Mouse (Mus musculus): ENCODE results near the gene Ccdc183.

The Ccdc183 gene

DNA sequence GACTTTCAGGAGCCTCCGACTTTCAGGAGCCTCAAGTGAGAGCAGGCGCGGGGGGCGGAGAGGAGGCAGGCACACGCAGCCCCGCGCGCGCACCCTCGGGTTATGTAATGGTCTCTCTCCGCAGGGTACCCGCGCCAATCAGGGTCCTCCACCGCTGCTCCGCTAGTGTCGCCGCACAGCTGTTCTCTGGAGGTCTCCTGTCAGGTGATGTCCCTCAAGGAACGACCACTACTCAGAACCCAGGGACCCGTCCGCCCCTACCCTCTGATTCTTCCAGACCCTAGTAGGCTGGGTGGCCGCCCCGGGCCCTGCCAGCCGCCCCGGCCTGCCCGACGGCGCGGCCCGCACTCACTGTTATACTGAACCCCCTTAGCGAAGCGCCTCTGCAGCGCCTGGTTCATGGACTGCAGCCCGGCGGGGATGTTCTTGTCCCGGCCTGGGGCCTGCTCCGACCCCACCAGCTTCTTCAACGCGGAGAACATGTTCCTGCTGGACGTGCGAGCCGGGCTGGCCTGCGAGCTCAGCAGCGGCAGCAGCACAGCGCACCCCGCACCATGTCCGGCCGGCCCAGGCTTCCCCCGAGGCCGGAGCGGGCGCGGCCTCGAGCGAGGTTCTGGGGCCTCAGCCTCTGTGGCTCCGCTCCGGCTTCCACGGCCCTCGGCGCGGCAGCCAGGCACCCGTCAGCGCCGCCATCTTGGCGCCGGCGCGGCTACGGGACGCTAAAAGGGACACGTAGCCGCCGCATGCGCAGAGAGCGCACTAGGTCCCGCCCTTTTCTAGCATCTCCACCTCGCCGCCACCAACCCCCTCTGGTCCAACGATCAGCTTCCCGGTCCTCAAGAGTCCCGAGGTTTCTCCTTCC is 9.5 kb downstream of the Ccdc183 start, which contains the start of gene Rabl6:
Gene Rabl6 (minus strand): TSS at position 761 of the 862 bp plus-strand sequence.
- DNase-seq (ENCODE audit: low spot score), result peak; percentile 87

- no peak for DNase-seq (ENCODE audit: low spot score)
These were observed 15.0 kb downstream of the Ccdc183 start for GRCm38 (mm10) chr2:25602526-25602925.

DNA sequence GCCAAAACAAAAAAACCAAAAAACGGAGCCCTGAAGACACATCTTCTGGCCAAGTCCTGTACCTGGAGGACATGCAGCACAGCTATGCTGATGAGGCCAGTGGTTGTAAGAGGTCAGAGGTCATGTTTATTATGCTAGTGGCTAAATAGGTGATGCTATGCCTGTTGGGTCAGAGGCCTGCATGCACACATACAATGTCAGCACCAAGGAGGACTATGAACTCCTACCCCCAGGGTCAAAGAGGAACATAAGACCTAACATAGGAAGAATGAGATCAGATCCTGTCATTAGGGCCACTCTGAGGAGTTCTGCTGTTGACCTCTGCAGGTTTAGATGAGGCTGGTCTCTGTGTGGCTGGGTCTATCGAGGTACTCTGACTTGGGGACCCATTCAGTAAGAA is 17.4 kb downstream of the Ccdc183 start:
- no peak for DNase-seq (ENCODE audit: low spot score)

GRCm38 (mm10) chr2:25598749-25599148 is 18.7 kb downstream of the Ccdc183 start:
- no peak for DNase-seq (ENCODE audit: low spot score)

DNA sequence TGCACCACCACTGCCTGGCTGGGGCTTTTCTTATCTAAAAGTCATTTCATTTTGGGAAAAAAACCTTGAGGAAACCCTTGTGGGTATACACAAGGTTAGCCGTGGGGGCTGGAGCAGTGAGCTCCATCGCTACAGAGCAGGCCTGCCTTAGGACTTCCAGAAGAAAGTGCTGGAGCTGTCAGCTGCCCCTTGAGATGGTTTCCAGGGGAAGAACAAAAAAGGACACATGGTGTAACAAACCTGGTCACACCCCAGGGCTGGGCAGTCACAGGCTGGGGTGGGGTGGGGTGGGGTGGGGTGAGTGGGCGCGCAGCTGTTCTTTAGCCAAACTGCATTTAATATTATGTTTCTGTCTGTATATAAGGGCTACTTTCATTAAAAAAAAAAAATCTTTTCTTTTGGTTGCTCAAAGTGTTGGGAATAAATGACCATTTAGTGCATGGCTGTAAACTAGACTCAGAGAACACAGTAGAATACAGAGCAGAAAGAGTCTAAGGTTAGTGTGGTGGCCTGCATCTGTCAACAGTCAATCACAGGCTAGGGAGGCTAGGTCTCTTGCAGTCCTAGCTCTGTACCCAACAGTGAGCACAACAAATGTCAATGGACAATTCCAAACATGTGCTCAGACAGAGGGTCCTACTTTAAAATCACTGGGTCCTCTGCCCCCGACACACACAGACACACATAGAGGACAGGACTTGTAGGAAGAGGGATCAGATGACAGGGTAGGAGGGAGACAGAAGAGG is 20.5 kb downstream of the Ccdc183 start:
- no peak for DNase-seq (ENCODE audit: low spot score)

GRCm38 (mm10) chr2:25591863-25592262 is 25.6 kb downstream of the Ccdc183 start:
- DNase-seq (ENCODE audit: low spot score), result peak; percentile 32

- DNase-seq (ENCODE audit: low spot score), result no peak
These were observed 29.1 kb downstream of the Ccdc183 start for GRCm38 (mm10) chr2:25588227-25588907.

GRCm38 (mm10) chr2:25587290-25587689 is 30.2 kb downstream of the Ccdc183 start:
- no peak for DNase-seq (ENCODE audit: low spot score)

- no peak for DNase-seq (ENCODE audit: low spot score)
These were observed 31.9 kb downstream of the Ccdc183 start for GRCm38 (mm10) chr2:25585601-25586000.

DNA sequence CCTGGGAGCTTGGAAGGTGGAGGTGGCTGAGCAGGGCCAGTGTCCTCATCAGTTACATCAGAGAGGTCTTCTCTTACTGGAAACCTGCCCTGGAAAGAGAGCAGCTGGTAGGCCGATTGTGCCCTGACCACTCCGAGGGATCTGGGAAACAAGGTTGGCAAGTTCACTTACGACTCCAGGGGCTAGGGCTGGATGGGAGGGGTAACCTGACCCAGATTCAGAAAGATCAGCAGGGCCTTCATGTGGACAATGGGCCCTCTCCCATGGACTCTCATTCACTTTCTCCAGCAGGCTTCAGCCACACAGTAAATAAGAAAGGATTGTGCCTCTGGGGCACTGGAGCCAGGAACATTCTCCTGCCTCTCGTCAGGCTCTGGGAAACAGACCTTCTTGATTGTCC is 32.6 kb downstream of the Ccdc183 start:
- DNase-seq (ENCODE audit: low spot score), result no peak

DNA sequence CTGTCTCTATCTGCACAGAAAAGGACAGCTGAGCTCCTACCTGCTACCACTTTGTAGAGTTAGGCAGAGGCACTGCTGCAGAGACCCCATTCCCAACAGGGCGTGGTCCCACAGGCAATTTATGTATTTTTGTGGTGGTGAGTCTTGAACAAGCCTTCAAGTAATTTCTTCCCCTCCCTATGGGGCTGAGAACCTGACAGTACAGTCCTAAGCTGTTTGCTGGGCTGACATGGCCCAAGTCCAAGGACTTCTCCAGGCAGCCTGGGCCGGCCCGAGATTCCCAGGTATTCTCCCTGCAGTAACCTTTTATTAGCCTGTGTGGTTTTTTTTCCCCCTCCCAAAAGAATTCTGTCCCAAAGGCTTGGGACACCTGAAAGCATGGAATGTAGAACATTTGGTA is 33.3 kb downstream of the Ccdc183 start:
- no peak for DNase-seq (ENCODE audit: low spot score)

DNA sequence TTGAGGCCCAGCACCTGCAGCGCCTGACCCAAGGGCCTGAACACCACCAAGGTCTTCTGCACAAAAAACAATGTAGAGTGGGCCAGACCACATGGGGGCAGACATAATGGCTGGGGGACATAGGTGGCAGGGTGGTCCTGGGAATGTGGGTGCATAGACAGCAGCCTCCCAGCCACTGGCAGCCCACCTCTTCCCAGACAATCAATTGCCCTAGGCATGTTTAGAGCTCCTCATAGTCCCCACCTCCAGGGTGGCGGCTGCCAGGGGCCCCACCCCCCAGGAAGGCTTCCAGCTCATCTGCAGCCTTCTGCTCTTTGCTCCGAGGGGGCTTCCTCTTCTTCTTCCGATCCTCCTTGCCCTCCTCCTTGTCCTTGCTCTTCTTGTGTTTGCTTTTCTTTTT is 33.9 kb downstream of the Ccdc183 start:
- no peak for DNase-seq (ENCODE audit: low spot score)

DNA sequence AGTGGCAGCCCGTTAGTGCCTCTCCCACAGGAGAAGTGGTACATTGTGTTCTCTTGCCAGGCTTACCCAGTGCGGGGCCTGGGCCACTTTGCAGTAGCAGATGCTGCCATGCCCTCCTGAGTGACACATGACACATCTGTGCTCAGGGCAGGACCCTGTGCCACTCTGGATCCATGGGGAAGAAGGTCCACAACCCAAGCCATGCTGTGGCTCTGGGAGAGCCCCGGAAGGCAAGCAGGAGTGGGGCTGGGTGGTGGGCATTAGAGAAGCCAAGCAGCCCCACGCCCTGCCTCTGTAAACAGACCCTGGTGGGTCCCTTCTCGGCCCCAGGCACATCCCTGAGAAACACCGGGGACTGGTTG is 34.4 kb downstream of the Ccdc183 start:
- DNase-seq (ENCODE audit: low spot score), result no peak

- DNase-seq (ENCODE audit: low spot score), result no peak
These were observed 34.9 kb downstream of the Ccdc183 start for GRCm38 (mm10) chr2:25582466-25583119.

- DNase-seq (ENCODE audit: low spot score), result no peak
These were observed 35.6 kb downstream of the Ccdc183 start for GRCm38 (mm10) chr2:25581901-25582301.

GRCm38 (mm10) chr2:25581294-25581864 is 36.1 kb downstream of the Ccdc183 start, which contains the start of gene Ajm1:
Gene Ajm1 (minus strand): TSS chr2:25581757.
- DNase-seq (ENCODE audit: low spot score), result peak; percentile 60

DNA sequence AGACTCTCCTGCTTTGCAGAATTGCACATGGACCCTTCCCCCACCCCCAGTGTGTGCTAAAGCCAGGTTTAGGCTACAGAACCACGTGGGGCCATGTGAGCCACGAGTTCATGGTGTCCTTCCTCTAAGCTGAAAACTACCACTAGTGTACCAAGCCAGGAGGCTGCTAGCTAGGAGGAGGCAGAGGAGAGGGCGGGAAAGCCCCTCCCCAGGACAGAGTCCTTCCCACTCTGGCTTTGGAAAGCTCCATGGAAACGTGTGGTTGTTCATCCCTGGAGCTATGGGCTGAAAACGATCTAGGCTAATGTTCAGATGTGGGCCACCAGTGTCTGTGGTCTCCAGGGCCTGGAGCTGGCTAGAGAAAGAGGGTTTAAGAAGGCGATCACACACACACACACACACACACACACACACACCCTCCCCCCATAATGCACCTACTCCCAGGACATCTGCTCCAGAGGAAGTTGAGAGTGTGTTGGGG is 36.8 kb downstream of the Ccdc183 start:
- no peak for DNase-seq (ENCODE audit: low spot score)

DNA sequence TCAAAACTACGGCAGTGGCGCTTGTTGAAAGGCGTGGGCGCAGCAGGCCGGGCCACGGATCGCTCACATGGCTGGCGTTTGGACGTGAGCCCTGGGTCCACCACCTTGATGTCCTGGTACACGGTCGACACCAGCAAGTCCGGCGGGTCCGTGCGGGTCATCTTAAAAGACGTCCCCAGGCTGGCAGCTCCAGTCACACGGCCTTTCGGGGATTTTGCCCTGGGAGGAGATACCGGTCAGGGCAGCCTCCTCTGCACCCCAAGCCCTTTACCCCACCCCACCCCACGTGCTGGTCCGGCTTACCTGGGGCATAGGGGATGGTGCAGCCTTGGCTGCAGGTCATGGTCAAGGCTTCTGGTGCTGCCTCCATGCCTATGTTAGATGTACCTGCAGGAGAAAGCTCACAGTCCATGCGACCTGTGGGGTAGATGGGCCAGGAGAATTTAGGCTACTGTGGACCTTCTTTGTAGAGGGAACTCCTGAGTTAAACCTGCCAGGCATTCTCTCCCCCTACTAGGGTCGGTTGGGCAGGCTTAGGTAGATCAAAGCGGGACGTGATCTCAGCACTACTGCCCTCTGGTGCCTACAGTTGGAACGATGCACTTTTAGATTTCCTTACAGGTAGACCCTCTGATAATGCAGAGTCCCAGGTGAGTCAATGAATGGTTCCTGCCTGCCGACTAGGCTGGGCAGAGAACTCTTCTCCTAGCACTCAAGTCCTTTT is 37.6 kb downstream of the Ccdc183 start:
- no peak for DNase-seq (ENCODE audit: low spot score)

DNA sequence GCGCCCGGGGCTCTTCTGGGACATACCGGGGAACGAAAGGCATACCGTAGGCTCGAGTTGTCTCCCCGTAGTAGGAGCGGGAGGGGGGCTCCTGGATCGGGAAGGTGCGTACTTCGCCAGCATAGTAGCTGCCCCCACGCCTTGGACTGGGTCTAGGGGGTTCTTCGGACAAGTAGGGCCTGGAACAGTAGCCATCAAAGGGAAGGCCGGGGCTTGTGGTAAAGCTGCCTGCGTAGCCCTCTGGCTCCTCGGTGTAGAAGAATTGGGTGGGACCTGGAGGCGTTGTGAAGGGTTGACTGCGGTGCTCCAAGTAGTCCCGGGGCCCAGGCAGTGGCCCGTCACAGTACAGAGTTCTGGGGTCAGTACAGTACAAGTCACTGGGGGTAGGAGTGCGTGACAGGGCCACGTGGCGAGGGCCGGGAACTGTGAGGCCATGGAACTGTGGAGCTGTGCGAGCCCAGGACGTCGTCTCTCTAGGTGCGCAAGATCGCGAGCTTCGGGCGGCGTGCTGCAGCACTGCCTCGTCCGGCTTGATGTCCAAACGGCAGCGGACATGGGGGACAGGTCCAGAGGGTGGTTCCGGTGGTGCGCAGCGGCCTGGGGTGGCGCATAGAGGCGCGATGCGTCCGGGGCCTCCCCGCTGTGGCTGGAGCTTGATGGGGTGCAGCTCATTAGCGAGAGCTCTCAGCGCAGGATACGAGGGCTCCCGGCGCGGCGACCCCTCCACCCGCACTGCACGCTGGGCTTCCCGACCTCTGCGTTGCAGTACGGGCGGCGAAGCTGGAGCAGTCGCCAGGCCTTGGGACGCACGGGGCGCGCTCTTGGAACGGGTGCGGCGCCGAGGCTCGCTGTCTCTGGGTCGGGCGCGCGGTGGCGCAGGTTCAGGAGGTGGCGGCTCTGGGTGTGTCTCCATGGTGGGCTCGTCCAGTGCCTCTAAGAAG is 38.4 kb downstream of the Ccdc183 start:
- DNase-seq (ENCODE audit: low spot score), result no peak
